Mouse (Mus musculus) forebrain, embryonic 11.5 days (tissue): Measurements from ENCODE around the gene Ybx1. TPM values are rescaled to one million over a fixed set of nuclear protein-coding genes. Genes with fewer than 3 reads are reported as not detected.
A peak's percentile ranks its signal among the peaks of the same experiment; 100 is the strongest.

Source experiments
- ATAC-seq: fragments of 200-750 bp; cut with Nextera tagmentation; replicated peaks from 2 replicates; pipeline ENCODE4 v1.8.0; 2017; ENCODE audit warnings: moderate TSS enrichment; ENCODE audit not compliant: low FRiP score
- DNase-seq: peaks from one replicate; pipeline ENCODE4 v3.0.0-alpha.2; 2017; ENCODE audit warnings: low spot score
- H3K27ac ChIP-seq: fragments of 300-500 bp; sonication (generic); 2 replicates; pipeline ENCODE4 v1.5.1; 2014; ENCODE audit warnings: low read depth, low read length
- H3K27me3 ChIP-seq: fragments of 300-500 bp; sonication (generic); 2 replicates; pipeline ENCODE4 v1.6.1; 2014; ENCODE audit warnings: mild to moderate bottlenecking, low read length, mixed read lengths; ENCODE audit not compliant: control insufficient read depth, insufficient read depth
- H3K36me3 ChIP-seq: fragments of 300-500 bp; sonication (generic); 2 replicates; pipeline ENCODE4 v1.6.1; 2014; ENCODE audit warnings: mild to moderate bottlenecking, low read length, moderate library complexity, mixed read lengths; ENCODE audit not compliant: control insufficient read depth, insufficient read depth
- H3K4me1 ChIP-seq: fragments of 300-500 bp; sonication (generic); replicated peaks from 2 replicates; pipeline ENCODE4 v1.6.1; 2014; ENCODE audit warnings: low read length, mixed read lengths; ENCODE audit not compliant: control insufficient read depth, insufficient read depth
- H3K4me2 ChIP-seq: fragments of 300-500 bp; sonication (generic); 2 replicates; pipeline ENCODE4 v1.6.1; 2014; ENCODE audit warnings: low read depth, mild to moderate bottlenecking, low read length, moderate library complexity, mixed read lengths; ENCODE audit not compliant: severe bottlenecking
- H3K4me3 ChIP-seq: fragments of 300-500 bp; sonication (generic); 2 replicates; pipeline ENCODE4 v1.5.1; 2014; ENCODE audit warnings: low read depth, low read length
- H3K9ac ChIP-seq: fragments of 300-500 bp; sonication (generic); 2 replicates; pipeline ENCODE4 v1.6.1; 2014; ENCODE audit warnings: low read length
- H3K9me3 ChIP-seq: fragments of 300-500 bp; sonication (generic); 2 replicates; pipeline ENCODE4 v1.6.1; 2016; ENCODE audit warnings: low read length, mixed read lengths; ENCODE audit not compliant: control insufficient read depth
- WGBS: fragments of 180-500 bp; shearing (Covaris S2); extraction: QIAGEN DNeasy Blood & Tissue Kit; methylation state at CpG from one replicate; pipeline ENCODE4 v1.1.7; 2014; 5-methylcytosine and 5-hydroxymethylcytosine counted together
- polyA plus RNA-seq: library from polyadenylated mRNA; unstranded; fragments of >200 nt; fragmentation: Nextera tagmentation; extraction: Ambion mirVana; gene quantifications from 2 replicates; pipeline ENCODE4 v1.2.1, GENCODE M21; 2014

The Ybx1 gene
- polyA plus RNA-seq, 1 experiment from 2014 or later = 1,312 TPM

DNA sequence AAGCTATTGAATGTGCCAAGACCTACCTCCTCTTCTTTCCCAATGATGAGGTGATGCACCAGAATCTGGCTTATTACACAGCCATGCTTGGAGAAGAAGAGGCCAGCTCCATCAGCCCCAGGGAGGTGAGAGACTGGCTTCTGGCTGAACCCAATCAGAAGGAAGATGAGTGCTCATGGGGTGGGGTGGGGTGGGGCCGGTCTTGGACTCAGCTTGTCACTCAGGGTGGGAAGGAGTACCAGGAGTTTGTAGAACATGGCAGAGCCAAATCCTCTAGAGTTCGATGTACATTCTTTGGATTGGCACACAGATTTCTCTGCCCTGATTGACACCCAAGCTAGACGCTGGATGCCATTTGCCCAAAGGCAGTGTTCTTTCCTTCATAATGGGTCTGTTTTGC lies 55.7 kb downstream of the Ybx1 start:
- Histone ChIP-seq H3K9me3 (no peaks in the 10 kb centered on the region), H3K36me3 (no peaks in the 10 kb centered on the region), H3K4me3 (no peak overlapping the region), H3K9ac (no peak overlapping the region), H3K27me3 (no peaks in the 10 kb centered on the region), H3K4me2 (no peak overlapping the region), H3K27ac (no peak overlapping the region), H3K4me1 (peaks cover 1% of the 10 kb centered on the region; the same call in 1 of the 2 replicates)
- no peak for DNase-seq
- 81% methylated on average over 3 of the region's 3 CpGs for WGBS
- no peak for ATAC-seq

DNA sequence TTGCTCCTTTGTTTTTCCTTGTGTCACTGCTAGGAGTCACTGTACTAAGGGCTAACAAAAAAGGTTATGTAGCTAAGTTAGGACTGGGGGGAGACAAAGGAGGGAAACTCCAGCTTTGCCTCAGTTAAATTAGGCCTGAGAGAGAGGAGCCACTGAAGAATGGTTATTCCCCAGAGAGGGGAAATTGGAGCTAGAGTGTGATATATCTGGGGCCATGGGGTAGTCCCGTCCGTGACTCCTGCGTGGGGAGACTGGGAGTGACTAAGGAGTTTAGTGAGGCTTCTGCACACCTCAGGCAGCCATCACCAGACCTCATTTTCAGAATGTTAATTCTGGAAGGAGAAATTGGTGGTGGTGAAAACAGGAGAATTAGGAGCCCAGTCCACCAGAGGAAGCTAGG lies 60.1 kb downstream of the Ybx1 start:
- H3K4me1 ChIP-seq = peaks cover 3% of the 10 kb centered on the region
- no peak overlapping the region for H3K4me3 ChIP-seq
- no peaks in the 10 kb centered on the region for H3K27me3 ChIP-seq
- no peaks in the 10 kb centered on the region for H3K36me3 ChIP-seq
- no peak overlapping the region for H3K9ac ChIP-seq
- H3K9me3 ChIP-seq = no peaks in the 10 kb centered on the region
- no peak overlapping the region for H3K27ac ChIP-seq
- 84% methylated on average over 3 of the region's 3 CpGs for WGBS
- ATAC-seq = no peak
- no peak for DNase-seq
- no peak overlapping the region for H3K4me2 ChIP-seq

DNA sequence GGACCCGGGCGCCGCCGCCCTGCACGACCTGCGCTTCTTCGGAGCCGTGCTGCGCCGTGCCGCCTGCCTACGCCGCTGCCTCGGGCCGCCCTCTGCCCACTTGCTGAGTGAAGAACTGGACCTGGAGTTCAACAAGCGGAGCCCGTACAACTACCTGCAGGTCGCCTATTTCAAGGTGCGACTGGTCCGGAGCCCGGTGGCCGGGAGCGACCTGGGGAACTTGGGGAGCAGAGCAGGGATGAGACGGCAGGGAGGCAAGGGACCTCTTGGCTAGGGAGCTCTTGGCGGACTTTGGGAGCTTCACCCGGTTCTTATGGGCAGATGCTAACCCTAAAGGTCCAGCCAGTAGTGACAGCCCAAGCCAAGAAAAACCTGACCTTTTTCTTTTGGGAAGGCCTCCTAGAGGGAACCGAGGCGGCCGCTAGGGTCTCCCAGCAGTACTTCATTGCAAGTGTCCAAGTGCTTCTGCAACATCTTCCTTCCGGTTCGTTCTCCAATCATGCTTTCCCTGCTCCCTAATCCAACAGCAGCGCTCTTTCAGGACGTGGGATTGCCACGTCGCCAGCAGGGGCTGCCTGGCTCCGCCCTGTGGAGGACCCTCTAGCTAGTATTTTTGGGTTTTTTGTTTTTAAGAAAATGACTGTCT lies 61.0 kb downstream of the Ybx1 start:
- DNase-seq (peak; percentile 79), ATAC-seq (peak; percentile 51)
- Histone ChIP-seq H3K4me2 (peak overlapping the region; percentile 95), H3K36me3 (no peaks in the 10 kb centered on the region), H3K9me3 (no peaks in the 10 kb centered on the region), H3K4me3 (peak overlapping the region; percentile 84), H3K27ac (no peak overlapping the region), H3K4me1 (peaks cover 3% of the 10 kb centered on the region), H3K9ac (peak overlapping the region; percentile 70), H3K27me3 (no peaks in the 10 kb centered on the region)
- under 1% methylated on average over 36 of the region's 36 CpGs for WGBS

DNA sequence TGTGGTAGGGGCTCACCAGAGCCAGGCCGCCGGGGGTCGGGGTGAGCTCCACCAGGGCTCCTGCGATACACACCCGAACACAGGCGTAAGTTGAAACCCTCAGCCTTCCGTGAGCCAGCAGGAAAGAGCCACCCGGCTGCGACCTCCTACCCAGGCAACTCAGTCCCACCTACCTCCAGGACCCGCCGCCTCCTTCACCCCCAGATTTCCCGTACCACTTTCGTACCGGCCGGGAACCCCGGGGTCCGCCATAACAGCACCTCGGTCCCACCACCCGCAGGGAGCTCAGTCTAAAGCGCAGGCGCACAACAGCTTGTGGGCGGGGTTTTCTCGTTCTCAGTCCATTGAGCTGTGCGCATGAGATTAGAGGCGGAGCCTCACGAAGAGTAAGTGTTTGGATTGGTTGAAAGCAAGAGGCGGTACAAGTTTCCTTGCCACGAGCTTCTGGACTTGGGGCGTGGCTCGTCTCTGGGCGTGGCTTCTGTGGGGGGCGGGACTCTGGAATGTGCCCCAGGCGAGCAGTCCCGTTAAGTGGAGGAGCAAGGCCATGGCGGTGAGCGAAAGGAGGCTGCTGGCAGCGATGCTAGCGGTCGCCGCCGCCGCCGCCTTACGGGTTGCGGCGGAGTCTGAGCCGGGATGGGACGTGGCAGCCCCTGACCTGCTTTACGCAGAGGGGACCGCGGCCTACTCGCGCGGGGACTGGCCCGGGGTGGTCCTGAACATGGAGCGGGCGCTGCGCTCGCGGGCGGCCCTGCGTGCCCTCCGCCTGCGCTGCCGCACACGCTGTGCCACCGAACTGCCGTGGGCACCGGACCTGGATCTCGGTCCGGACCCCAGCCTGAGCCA lies 61.8 kb downstream of the Ybx1 start, which contains the start of the genes AU022252 and P3h1:
AU022252 (minus strand) TSS at position 303 of the 846 bp plus-strand sequence.
P3h1 (plus strand) TSS at position 506 of the 846 bp plus-strand sequence.
- ATAC-seq = peak; percentile 97
- WGBS = under 1% methylated on average over 65 of the region's 71 CpGs
- DNase-seq = peak; percentile 98
- H3K4me1 ChIP-seq = peaks cover 3% of the 10 kb centered on the region
- peak within 1 kb of the TSS; percentile 95 for H3K4me2 ChIP-seq
- no peaks in the 10 kb centered on the region for H3K36me3 ChIP-seq
- no peaks in the 10 kb centered on the region for H3K27me3 ChIP-seq
- no peaks in the 10 kb centered on the region for H3K9me3 ChIP-seq
- peak within 1 kb of the TSS; percentile 70 for H3K9ac ChIP-seq
- peak within 1 kb of the TSS; percentile 84 for H3K4me3 ChIP-seq
- no peak within 1 kb of the TSS for H3K27ac ChIP-seq

Other genes with a start within 250 kb of the Ybx1 start
- gene Slc2a1, start 185.9 kb downstream of the Ybx1 start, polyA plus RNA-seq = 171 and 181 TPM in 2 replicates
- gene Zfp691, start 120.4 kb downstream of the Ybx1 start, polyA plus RNA-seq = 10.5 and 11.1 TPM in 2 replicates
- 11.1 and 11.4 TPM in 2 replicates for gene Ermap, start 104.6 kb downstream of the Ybx1 start, polyA plus RNA-seq
- gene Svbp, start 99.3 kb downstream of the Ybx1 start, polyA plus RNA-seq = 146 and 150 TPM in 2 replicates
- not detected in 2 replicates for gene Tmem269, start 76.4 kb downstream of the Ybx1 start, polyA plus RNA-seq
- 37.3 and 37.8 TPM in 2 replicates for gene AU022252, start 61.9 kb downstream of the Ybx1 start, polyA plus RNA-seq
- 16.8 and 17.8 TPM in 2 replicates for gene P3h1, start 61.7 kb downstream of the Ybx1 start, polyA plus RNA-seq
- gene Cldn19, start 39.2 kb downstream of the Ybx1 start, polyA plus RNA-seq = 0.21 and 0.31 TPM in 2 replicates
- 119 and 133 TPM in 2 replicates for gene Ppih, start 25.9 kb upstream of the Ybx1 start, polyA plus RNA-seq
- 10.2 and 11.0 TPM in 2 replicates for gene Ccdc30, start 120.9 kb upstream of the Ybx1 start, polyA plus RNA-seq
- gene Ppcs, start 127.8 kb upstream of the Ybx1 start, polyA plus RNA-seq = 19.5 and 19.9 TPM in 2 replicates
- not detected in 2 replicates for gene Zmynd12, start 128.2 kb upstream of the Ybx1 start, polyA plus RNA-seq
- gene Rimkla, start 198.0 kb upstream of the Ybx1 start, polyA plus RNA-seq = 5.2 and 5.6 TPM in 2 replicates
- gene Foxj3, start 242.4 kb upstream of the Ybx1 start, polyA plus RNA-seq = 27.9 and 30.9 TPM in 2 replicates
- gene Frg2f1, start 244.9 kb upstream of the Ybx1 start, polyA plus RNA-seq = 3.4 TPM in 2 replicates